Mouse (Mus musculus) adrenal gland, postnatal 25 days (tissue): Measurements from ENCODE around the gene Cmc1. TPM values are rescaled to one million over a fixed set of nuclear protein-coding genes. Genes with fewer than 3 reads are reported as not detected.
A peak's percentile ranks its signal among the peaks of the same experiment; 100 is the strongest.

Experiments used
- DNase-seq: peaks from one replicate; pipeline ENCODE4 v3.0.0; 2021; ENCODE audit warnings: mixed read lengths
- long read RNA-seq: library from polyadenylated mRNA; stranded (forward); transcript quantifications from one replicate; pipeline ENCODE4 v2.0.0, GENCODE M21; 2021
- total RNA-seq: library from RNA; stranded (reverse); gene quantifications from 2 replicates; pipeline ENCODE4 v1.2.3, GENCODE M21; 2021

Cmc1 gene
- total RNA-seq = 29.2 and 48.4 TPM in 2 replicates
- long read RNA-seq, transcript Cmc1-201 (4 exons, 1,169 nt) = major isoform, 13 of 17 reads
- long read RNA-seq, partial matches to known transcripts = 2 of 17 reads
- long read RNA-seq, other reads (novel, unspliced or antisense) = 2 of 17 reads

GRCm38 (mm10) chr9:118149407-118150402 lies at the start of gene Cmc1:
Cmc1 (minus strand) TSS chr9:118150177.
- DNase-seq = peak; percentile 97

- DNase-seq = no peak
Observed at GRCm38 (mm10) chr9:118198557-118198956, 48.6 kb upstream of the Cmc1 start.

GRCm38 (mm10) chr9:118196661-118197390 lies 46.8 kb upstream of the Cmc1 start:
- no peak for DNase-seq

- no peak for DNase-seq
Observed at GRCm38 (mm10) chr9:118193263-118193662, 43.3 kb upstream of the Cmc1 start.

GRCm38 (mm10) chr9:118191276-118191675 lies 41.3 kb upstream of the Cmc1 start:
- no peak for DNase-seq

GRCm38 (mm10) chr9:118188374-118188773 lies 38.4 kb upstream of the Cmc1 start:
- DNase-seq = no peak

- DNase-seq = no peak
Observed at GRCm38 (mm10) chr9:118187420-118187819, 37.4 kb upstream of the Cmc1 start.

GRCm38 (mm10) chr9:118186776-118187175 lies 36.8 kb upstream of the Cmc1 start:
- DNase-seq = no peak

- no peak for DNase-seq
Observed at GRCm38 (mm10) chr9:118179136-118180025, 29.4 kb upstream of the Cmc1 start.

- no peak for DNase-seq
Observed at GRCm38 (mm10) chr9:118176687-118177086, 26.7 kb upstream of the Cmc1 start.

GRCm38 (mm10) chr9:118175411-118175810 lies 25.4 kb upstream of the Cmc1 start:
- DNase-seq = no peak

- no peak for DNase-seq
Observed at GRCm38 (mm10) chr9:118173086-118173485, 23.1 kb upstream of the Cmc1 start.

- DNase-seq = no peak
Observed at GRCm38 (mm10) chr9:118168544-118168943, 18.6 kb upstream of the Cmc1 start.

GRCm38 (mm10) chr9:118167606-118168005 lies 17.6 kb upstream of the Cmc1 start:
- no peak for DNase-seq

GRCm38 (mm10) chr9:118161536-118161935 lies 11.6 kb upstream of the Cmc1 start:
- no peak for DNase-seq

- DNase-seq = no peak
Observed at GRCm38 (mm10) chr9:118159936-118160335, 10.0 kb upstream of the Cmc1 start.

- DNase-seq = no peak
Observed at GRCm38 (mm10) chr9:118158201-118158600, 8.2 kb upstream of the Cmc1 start.

GRCm38 (mm10) chr9:118157234-118157633 lies 7.3 kb upstream of the Cmc1 start:
- DNase-seq = no peak

GRCm38 (mm10) chr9:118154666-118155065 lies 4.7 kb upstream of the Cmc1 start:
- DNase-seq = no peak

- DNase-seq = no peak
Observed at GRCm38 (mm10) chr9:118151221-118151507, 1.2 kb upstream of the Cmc1 start.

- no peak for DNase-seq
Observed at GRCm38 (mm10) chr9:118150429-118151220, 648 bp upstream of the Cmc1 start.
